Mouse (Mus musculus): Measurements from ENCODE around the gene Dis3l.

DNA sequence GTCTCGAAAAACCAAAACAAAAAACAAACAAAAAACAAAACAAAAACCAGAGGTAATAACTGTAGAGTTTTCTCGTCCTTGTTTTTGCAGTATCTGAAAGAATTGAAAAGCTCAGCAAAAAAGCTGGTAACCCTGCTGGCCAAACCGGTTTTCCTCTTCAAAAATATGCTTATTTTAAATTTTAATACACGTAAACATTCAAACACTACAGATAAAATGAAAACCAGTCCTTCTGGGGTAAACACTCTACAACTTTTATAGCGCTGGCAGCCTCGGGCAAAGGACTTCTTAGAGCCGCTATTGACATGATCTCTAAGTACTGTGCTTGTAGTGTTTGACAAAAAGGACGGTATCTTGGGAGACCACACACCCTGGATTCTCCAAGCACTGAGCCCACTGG is 583 bp upstream of the Dis3l start:
- TF ChIP-seq CTCF (IDR thresholded peaks at IDR 0.05) = no peak
- peak; percentile 37; the same call in 1 of the 2 replicates for TF ChIP-seq EP300 (IDR thresholded peaks at IDR 0.05)

All from lung, postnatal 0 days (tissue).